Mouse (Mus musculus) midbrain, embryonic 10.5 days (tissue): ENCODE measurements around the gene Pard3. TPM values are rescaled to one million over a fixed set of nuclear protein-coding genes. Genes with fewer than 3 reads are reported as not detected.
"Not testable (repeated sequence)": the region's sequence is repeated elsewhere in the genome, so short reads cannot be mapped to it uniquely, and the experiment has no call there.

ENCODE experiments used
- DNase-seq: peaks from one replicate; pipeline ENCODE4 v3.0.0-alpha.2; 2017; ENCODE audit warnings: low spot score
- H3K27ac ChIP-seq: fragments of 300-500 bp; sonication (generic); replicated peaks from 2 replicates; pipeline ENCODE4 v1.5.1; 2016; ENCODE audit warnings: mild to moderate bottlenecking
- H3K27me3 ChIP-seq: fragments of 300-500 bp; sonication (generic); 2 replicates; pipeline ENCODE4 v1.6.1; 2016; ENCODE audit warnings: low read depth, mild to moderate bottlenecking; ENCODE audit not compliant: poor library complexity, severe bottlenecking
- H3K36me3 ChIP-seq: fragments of 300-500 bp; sonication (generic); 2 replicates; pipeline ENCODE4 v1.6.1; 2016; ENCODE audit warnings: mild to moderate bottlenecking, moderate library complexity
- H3K4me1 ChIP-seq: fragments of 300-500 bp; sonication (generic); 2 replicates; pipeline ENCODE4 v1.6.1; 2016
- H3K4me3 ChIP-seq: fragments of 300-500 bp; sonication (generic); 2 replicates; pipeline ENCODE4 v1.5.1; 2016; ENCODE audit warnings: mild to moderate bottlenecking, moderate library complexity
- H3K9me3 ChIP-seq: fragments of 300-500 bp; sonication (generic); replicated peaks from 2 replicates; pipeline ENCODE4 v1.6.1; 2016; ENCODE audit warnings: mild to moderate bottlenecking
- WGBS: fragments of 180-500 bp; shearing (Covaris S2); methylation state at CpG from one replicate; pipeline ENCODE4 v1.1.7; 2016; 5-methylcytosine and 5-hydroxymethylcytosine counted together
- polyA plus RNA-seq: library from polyadenylated mRNA; unstranded; fragments of >200 nt; fragmentation: Nextera tagmentation; extraction: Ambion mirVana; gene quantifications from 2 replicates; pipeline ENCODE4 v1.2.1, GENCODE M21; 2016

The Pard3 gene
- polyA plus RNA-seq, 1 experiment from 2014 or later, result 25.1 TPM

GRCm38 (mm10) chr8:127150645-127151044 is 87.0 kb downstream of the Pard3 start:
- Histone ChIP-seq H3K9me3 (no peaks in the 10 kb centered on the region), H3K36me3 (no peaks in the 10 kb centered on the region), H3K27me3 (no peaks in the 10 kb centered on the region), H3K27ac (no peak overlapping the region), H3K4me3 (no peak overlapping the region), H3K4me1 (peaks cover 14% of the 10 kb centered on the region)
- DNase-seq, result no peak
- WGBS, result 91% methylated on average over 4 of the region's 4 CpGs

- DNase-seq, result no peak
- H3K9me3 ChIP-seq, result no peaks in the 10 kb centered on the region
- no peaks in the 10 kb centered on the region for H3K36me3 ChIP-seq
- no peak overlapping the region for H3K27ac ChIP-seq
- WGBS, result 82% methylated on average over 3 of the region's 3 CpGs
- H3K4me3 ChIP-seq, result no peak overlapping the region
- H3K4me1 ChIP-seq, result peaks cover 6% of the 10 kb centered on the region
- H3K27me3 ChIP-seq, result no peaks in the 10 kb centered on the region
Observed at GRCm38 (mm10) chr8:127151706-127152105, 88.0 kb downstream of the Pard3 start.

GRCm38 (mm10) chr8:127157087-127157486 is 93.4 kb downstream of the Pard3 start:
- Histone ChIP-seq H3K4me3 (no peak overlapping the region), H3K9me3 (no peaks in the 10 kb centered on the region), H3K27me3 (no peaks in the 10 kb centered on the region), H3K27ac (no peak overlapping the region), H3K4me1 (peaks cover 5% of the 10 kb centered on the region), H3K36me3 (peaks cover 7% of the 10 kb centered on the region; the same call in 1 of the 2 replicates)
- WGBS, result 94% methylated on average over 8 of the region's 8 CpGs
- no peak for DNase-seq

GRCm38 (mm10) chr8:127159421-127159966 is 95.8 kb downstream of the Pard3 start:
- H3K4me1 ChIP-seq, result peaks cover 5% of the 10 kb centered on the region
- no peak overlapping the region for H3K27ac ChIP-seq
- H3K9me3 ChIP-seq, result no peaks in the 10 kb centered on the region
- WGBS, result 66% methylated on average over 3 of the region's 3 CpGs
- no peak for DNase-seq
- H3K4me3 ChIP-seq, result no peak overlapping the region
- no peaks in the 10 kb centered on the region for H3K27me3 ChIP-seq
- peaks cover 12% of the 10 kb centered on the region; the same call in 1 of the 2 replicates for H3K36me3 ChIP-seq

GRCm38 (mm10) chr8:127161854-127162253 is 98.2 kb downstream of the Pard3 start:
- Histone ChIP-seq H3K9me3 (no peaks in the 10 kb centered on the region), H3K4me1 (peaks cover 5% of the 10 kb centered on the region), H3K27me3 (no peaks in the 10 kb centered on the region), H3K27ac (no peak overlapping the region), H3K36me3 (peaks cover 13% of the 10 kb centered on the region; the same call in 1 of the 2 replicates), H3K4me3 (no peak overlapping the region)
- DNase-seq, result no peak
- WGBS, result 94% methylated on average over 7 of the region's 7 CpGs

GRCm38 (mm10) chr8:127162821-127163220 is 99.1 kb downstream of the Pard3 start:
- Histone ChIP-seq H3K4me3 (no peak overlapping the region), H3K4me1 (peaks cover 5% of the 10 kb centered on the region), H3K27me3 (no peaks in the 10 kb centered on the region), H3K27ac (no peak overlapping the region), H3K9me3 (no peaks in the 10 kb centered on the region), H3K36me3 (peaks cover 13% of the 10 kb centered on the region; the same call in 1 of the 2 replicates)
- DNase-seq, result no peak
- 92% methylated on average over 1 of the region's 1 CpGs for WGBS

- Histone ChIP-seq H3K4me3 (no peak overlapping the region), H3K27ac (no peak overlapping the region), H3K4me1 (peaks cover 3% of the 10 kb centered on the region), H3K9me3 (no peaks in the 10 kb centered on the region), H3K36me3 (peaks cover 13% of the 10 kb centered on the region; the same call in 1 of the 2 replicates), H3K27me3 (no peaks in the 10 kb centered on the region)
- no peak for DNase-seq
- WGBS, result 95% methylated on average over 12 of the region's 12 CpGs
Observed at GRCm38 (mm10) chr8:127164326-127165280, 100.9 kb downstream of the Pard3 start.

- DNase-seq, result no peak
- Histone ChIP-seq H3K27me3 (no peaks in the 10 kb centered on the region), H3K4me1 (no peaks in the 10 kb centered on the region), H3K36me3 (peaks cover 4% of the 10 kb centered on the region; the same call in 1 of the 2 replicates), H3K4me3 (no peak overlapping the region), H3K27ac (no peak overlapping the region), H3K9me3 (no peaks in the 10 kb centered on the region)
- WGBS, result 93% methylated on average over 2 of the region's 2 CpGs
Observed at GRCm38 (mm10) chr8:127168496-127168895, 104.8 kb downstream of the Pard3 start.

GRCm38 (mm10) chr8:127169361-127169760 is 105.7 kb downstream of the Pard3 start:
- Histone ChIP-seq H3K36me3 (peaks cover 2% of the 10 kb centered on the region; the same call in 1 of the 2 replicates), H3K4me3 (no peak overlapping the region), H3K27ac (no peak overlapping the region), H3K27me3 (no peaks in the 10 kb centered on the region), H3K4me1 (no peaks in the 10 kb centered on the region), H3K9me3 (no peaks in the 10 kb centered on the region)
- DNase-seq, result no peak
- 91% methylated on average over 5 of the region's 5 CpGs for WGBS

GRCm38 (mm10) chr8:127170372-127170771 is 106.7 kb downstream of the Pard3 start:
- not testable (repeated sequence) for DNase-seq, H3K9me3 ChIP-seq, H3K27ac ChIP-seq, H3K27me3 ChIP-seq, H3K4me3 ChIP-seq, H3K36me3 ChIP-seq, H3K4me1 ChIP-seq
- 85% methylated on average over 2 of the region's 2 CpGs for WGBS

GRCm38 (mm10) chr8:127170930-127171329 is 107.2 kb downstream of the Pard3 start:
- 93% methylated on average over 3 of the region's 3 CpGs for WGBS
- Histone ChIP-seq H3K27me3 (no peaks in the 10 kb centered on the region), H3K36me3 (no peaks in the 10 kb centered on the region), H3K4me1 (no peaks in the 10 kb centered on the region), H3K27ac (no peak overlapping the region), H3K9me3 (no peaks in the 10 kb centered on the region), H3K4me3 (no peak overlapping the region)
- DNase-seq, result no peak

- no peak for DNase-seq
- Histone ChIP-seq H3K27ac (no peak overlapping the region), H3K36me3 (no peaks in the 10 kb centered on the region), H3K27me3 (no peaks in the 10 kb centered on the region), H3K4me3 (no peak overlapping the region), H3K9me3 (no peaks in the 10 kb centered on the region), H3K4me1 (no peaks in the 10 kb centered on the region)
- WGBS, result 96% methylated on average over 5 of the region's 5 CpGs
Observed at GRCm38 (mm10) chr8:127173483-127173882, 109.8 kb downstream of the Pard3 start.

GRCm38 (mm10) chr8:127174411-127174810 is 110.7 kb downstream of the Pard3 start:
- H3K4me3 ChIP-seq, result no peak overlapping the region
- H3K27ac ChIP-seq, result no peak overlapping the region
- no peak for DNase-seq
- no peaks in the 10 kb centered on the region for H3K4me1 ChIP-seq
- no peaks in the 10 kb centered on the region for H3K36me3 ChIP-seq
- no peaks in the 10 kb centered on the region for H3K9me3 ChIP-seq
- H3K27me3 ChIP-seq, result no peaks in the 10 kb centered on the region
- 94% methylated on average over 6 of the region's 6 CpGs for WGBS
